Mouse (Mus musculus): ENCODE measurements around the gene Commd4.
A peak's percentile ranks its signal among the peaks of the same experiment; 100 is the strongest.
"Not testable (repeated sequence)": the region's sequence is repeated elsewhere in the genome, so short reads cannot be mapped to it uniquely, and the experiment has no call there.

The Commd4 gene

DNA sequence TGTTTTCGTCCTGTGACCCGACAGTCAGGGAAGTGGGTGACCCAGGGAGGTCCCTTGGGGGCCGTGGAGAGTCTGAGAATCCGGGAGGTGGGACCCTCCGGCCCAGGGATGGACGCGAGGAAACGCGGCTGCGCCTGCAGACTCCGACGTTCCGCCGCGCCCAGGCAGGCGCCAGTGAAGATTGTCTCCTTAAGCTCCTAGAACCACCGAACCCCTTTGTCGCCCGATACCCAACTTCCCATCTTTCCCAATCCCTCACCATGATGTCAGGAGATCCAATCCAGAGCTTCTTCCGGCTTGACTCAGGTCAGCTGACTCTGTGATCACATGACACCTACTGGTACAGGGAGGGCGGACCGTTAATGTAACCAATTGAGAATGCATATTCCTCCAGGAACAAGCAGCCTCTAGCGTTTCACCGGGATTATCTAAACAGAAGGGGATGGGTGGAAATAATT is at the start of gene Commd4:
Commd4 (minus strand) TSS at position 319 of the 458 bp plus-strand sequence.
- DNase-seq (ENCODE audit: low read depth) = peak; percentile 85

DNA sequence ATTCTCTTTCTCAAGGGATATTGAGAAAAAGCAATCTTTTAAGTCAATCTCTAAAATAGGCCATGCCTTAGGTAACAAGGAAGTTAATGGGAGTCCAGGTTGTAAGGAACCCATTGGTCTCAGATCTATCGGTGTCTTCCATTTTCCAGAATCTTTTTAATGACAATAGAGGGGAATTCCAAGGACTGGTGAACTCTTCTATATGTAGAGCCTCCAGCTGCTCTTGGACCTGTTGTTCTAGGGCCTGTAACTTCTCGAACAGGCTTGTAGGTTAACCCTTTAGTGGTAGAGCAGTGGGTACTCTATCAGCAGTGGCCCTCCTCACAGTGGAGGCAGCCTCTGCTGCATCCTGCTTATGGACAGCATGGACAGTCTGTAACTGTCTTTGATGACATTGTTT is 48.8 kb upstream of the Commd4 start:
- DNase-seq (ENCODE audit: low read depth) = no peak

DNA sequence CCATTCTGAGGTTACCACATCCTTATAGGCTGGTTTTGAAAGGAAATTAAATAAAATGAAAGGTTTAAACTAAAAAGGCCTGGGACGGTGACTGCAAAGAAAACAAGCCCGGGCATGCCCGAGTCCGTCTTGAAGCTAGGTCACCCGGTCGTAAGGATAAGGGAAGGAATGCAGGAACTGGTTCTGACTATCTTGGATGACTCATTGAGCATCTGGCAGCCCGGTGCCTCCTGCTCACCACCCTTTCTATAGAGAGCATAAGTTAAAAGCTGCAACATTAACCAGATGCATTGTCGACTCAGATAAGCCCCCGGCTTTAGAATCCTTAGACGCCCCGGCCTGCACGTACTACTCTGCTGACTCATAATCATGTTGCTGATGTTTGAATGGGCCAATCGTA is 45.4 kb upstream of the Commd4 start:
- not testable (repeated sequence) for DNase-seq (ENCODE audit: low read depth)

DNA sequence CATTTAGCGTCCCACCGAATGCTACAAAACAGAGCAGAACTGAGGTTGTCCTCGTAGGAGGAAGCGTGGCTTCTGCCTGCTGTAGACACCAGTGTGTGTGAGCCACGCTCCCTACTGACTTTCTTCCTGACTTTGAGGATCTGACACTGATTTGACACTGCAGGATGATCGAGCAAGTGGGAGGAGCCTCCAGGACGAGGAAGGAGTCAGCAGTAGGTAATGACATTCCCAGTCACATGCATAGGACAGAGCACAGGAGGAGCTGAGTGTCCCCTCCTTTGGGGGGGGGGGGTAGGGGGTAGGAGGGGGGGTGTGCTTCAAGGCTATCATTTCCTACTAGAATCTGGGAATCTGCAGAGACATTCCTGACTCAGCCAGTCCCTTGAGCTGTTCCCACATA is 44.9 kb upstream of the Commd4 start:
- no peak for DNase-seq (ENCODE audit: low read depth)

DNA sequence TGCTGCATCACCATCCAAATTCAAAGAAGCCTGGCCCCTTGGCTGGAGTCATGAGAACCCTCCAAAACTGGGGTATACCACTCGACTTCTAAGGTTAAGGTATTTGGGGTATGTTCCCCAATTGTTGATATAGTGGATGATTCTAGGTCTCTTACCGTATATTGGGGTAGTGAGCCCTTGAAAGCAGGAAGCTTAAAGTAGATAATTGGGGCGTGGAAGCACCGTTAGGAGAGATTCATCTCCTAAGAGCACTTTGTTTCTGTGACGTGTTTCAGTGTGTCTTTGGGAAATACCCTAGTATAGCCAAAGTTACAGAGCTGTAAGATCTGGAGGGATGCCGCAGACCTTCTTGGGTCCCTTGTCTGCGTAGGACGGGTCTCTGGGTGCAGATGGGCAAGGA is 39.3 kb upstream of the Commd4 start:
- no peak for DNase-seq (ENCODE audit: low read depth)

DNA sequence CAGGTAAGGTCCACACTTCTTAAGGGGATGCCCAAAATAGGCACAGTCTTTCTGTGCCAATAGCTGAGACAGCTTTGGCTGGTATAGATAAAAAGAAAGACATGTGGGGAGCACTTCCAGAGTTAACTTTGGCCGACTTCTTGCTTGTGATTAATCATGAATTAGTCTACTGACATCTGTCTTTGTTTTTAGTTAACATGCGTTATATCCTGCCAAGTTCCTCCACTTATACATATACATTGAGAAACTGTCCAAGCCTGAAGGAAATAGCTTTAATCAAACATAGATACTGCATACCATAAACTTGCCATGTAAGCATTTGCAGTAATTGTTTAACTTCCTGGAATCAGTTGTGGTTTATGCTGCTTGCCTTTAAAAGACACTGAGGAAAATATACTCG is 38.6 kb upstream of the Commd4 start:
- DNase-seq (ENCODE audit: low read depth) = no peak

DNA sequence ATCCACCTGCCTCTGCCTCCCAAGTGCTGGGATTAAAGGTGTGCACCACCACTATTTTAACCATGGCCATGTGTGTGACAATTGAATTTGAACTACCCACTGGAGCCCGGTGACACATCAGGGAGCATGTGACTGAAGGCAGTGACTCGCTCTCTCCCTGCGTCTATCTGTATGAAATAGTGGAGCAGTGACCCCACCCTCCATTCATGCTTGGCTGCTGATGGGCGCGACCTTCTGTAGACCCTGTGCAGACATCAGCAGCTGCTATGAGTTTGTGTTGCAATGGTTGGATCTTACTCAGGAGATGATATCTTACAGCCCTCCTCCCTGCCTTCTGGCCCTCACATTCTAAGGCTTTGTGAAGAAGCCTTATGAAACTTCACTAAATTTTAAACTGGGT is 10.3 kb upstream of the Commd4 start:
- DNase-seq (ENCODE audit: low read depth) = no peak

DNA sequence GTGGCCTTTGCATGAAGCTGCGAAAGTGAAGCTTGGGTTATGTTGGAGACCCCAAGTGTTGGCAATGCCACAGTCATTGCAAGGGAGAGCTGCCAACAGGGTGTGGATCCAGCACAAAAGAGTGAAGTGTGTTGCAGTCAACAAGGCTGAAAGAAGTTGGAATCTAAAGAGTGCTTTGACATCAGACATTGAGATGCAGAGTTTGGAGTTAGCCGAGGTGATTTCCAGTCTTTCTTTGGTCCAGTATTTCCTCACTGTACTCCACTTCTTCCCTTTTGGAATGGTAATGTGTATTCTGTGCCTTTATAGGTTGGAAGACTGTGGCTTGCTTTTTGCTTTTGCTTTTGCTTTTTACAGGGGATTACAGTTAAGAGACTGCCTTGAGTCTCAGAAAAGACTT is 8.0 kb upstream of the Commd4 start:
- no peak for DNase-seq (ENCODE audit: low read depth)

DNA sequence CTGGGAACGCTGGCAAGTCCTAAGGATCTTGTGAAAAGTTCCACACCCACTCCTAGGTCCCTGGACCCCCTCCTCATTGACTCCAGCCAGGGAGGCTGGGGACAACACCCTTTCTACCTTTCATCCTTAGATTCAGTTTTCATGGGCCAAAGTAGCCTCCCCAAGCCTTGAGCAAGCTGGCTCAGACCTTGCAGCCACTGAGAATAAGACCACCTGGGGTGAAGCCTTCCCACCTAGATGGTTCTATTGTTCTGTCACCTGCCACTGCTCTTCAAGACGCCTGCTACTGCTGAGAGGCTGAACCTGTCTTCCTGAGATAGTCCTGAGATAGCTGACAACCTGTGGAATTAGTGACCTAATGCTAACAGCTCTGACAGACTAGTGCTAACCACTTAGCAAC is 5.0 kb upstream of the Commd4 start:
- DNase-seq (ENCODE audit: low read depth) = no peak

DNA sequence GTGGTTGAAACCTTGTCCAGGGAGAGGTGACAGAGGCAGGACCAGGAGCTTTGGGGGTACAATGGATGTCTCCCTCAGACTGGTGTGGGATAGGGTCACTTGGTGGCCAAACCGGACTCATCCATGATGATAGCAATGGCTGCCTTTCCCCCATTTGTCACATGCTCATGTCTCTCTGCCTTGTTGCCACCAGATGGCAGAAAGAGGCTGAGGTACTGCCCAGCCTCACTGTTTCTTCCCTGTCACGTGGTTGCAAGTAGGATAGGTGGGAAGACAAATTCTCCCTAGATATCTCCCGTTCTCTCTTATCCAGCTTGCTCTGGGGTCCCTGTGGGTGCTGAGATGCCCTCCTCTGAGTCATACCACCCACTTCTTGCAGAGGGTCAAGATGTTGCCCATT is 4.4 kb upstream of the Commd4 start:
- DNase-seq (ENCODE audit: low read depth) = no peak

DNA sequence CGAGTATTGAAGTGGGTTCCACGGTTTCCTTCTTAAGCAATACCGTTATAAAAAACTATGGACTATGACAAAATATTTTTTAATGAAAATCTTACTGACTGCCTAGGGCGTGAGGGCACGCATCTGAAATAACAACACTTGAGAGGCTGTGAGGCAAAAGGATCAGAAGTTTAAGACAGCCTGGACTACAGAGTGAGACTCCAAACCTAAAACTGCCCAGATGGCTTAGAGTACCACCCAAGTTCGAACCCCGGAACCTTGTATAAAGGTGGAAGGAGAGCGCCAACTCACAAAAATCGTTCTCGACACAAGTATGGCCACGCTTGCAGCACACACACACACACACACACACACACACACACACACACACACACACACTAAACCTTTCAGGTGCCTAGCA is 375 bp upstream of the Commd4 start:
- no peak for DNase-seq (ENCODE audit: low read depth)

DNA sequence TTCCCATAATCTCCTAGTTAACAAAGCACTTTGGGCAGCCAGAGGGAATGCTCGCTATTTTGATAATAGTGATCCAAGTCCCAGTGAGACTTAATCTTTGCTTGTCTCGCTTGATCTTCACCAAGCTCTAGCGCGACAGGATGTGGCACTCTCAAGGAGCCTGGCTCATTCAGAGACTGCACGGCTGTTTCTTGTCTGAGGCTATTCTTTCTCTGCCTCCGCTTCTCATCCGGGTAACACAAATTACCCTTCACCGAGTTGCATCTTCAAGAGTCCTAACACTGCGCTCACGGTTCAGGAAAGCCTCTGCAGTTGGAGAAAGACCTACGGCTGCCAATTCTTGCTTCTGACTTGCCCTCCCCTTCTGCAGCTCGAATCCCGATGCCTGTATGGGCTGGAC is 632 bp downstream of the Commd4 start:
- no peak for DNase-seq (ENCODE audit: low read depth)

DNA sequence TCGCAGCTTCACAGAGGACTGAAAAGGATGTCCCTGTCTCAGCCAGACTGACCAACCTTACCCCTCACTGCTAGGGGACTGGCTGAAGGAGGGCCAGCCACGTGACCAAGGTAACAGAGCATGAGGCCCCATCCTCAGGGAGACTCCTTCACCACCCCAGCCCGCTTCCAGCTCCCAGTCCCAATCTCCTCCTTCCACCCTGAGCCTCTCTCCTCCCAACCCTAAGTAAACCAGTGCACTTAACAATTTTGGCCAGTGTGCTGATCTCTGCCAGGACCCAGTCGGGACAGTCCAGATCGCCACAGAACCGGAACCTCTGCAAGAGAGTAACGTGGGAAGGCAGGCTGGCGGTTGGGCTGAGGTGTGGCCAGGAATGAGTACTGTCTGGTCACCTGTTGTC is 1.3 kb downstream of the Commd4 start:
- no peak for DNase-seq (ENCODE audit: low read depth)

DNA sequence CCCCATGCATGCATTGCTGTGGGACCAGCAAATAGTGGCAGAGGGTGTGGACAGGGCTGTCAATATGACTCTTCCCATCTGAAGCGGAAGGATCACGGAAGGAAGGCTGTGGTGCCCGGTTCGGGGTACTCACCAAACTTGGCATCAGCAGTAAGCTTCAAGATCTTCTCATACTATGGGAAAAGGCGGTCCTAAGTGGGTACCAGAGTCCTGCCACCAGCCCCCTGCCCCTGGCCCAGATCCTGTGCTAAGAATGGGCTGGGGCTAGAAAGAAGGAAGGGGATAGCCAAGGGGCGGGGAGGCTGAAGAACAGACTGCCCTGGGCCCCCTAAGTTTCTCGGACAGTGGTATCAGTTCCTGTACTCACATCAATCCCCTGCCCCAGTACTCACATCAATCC is 1.7 kb downstream of the Commd4 start:
- no peak for DNase-seq (ENCODE audit: low read depth)

DNA sequence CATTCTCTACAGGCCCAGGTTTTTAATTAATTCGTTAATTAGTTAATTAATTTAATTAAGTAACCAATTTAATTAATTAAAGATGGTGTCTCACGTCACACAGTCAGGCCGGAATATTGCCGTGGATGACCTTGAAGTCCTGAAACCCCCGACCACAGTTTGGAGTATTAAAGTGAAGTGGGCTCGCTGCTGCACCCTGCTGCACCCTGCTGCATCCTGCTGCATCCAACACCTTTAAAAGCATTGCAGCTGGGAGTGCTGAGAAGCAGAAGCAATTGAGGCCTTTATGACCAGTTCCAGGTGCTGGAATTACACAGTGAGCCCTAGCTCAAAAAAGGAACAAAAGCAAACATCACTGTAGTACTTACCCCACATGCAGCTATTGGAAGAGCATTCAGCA is 5.8 kb downstream of the Commd4 start:
- no peak for DNase-seq (ENCODE audit: low read depth)

DNA sequence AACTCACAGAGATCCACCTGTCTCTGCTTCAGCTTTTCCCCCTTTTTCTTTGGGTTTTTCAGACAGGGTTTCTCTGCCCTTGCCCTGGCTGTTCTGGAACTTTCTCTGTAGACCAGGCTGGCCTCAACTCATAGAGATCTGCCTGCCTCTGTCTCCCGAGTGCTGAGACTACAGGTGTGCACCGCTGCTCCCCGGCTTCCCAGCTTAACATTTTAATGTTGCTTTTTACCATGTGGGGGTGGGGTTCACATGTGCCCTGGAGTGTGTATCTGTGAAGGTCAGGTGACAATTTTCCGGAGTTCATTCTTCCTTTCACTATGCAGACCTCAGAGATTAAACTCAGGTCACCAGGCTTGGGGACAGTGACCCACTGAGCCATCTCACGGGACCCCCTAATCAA is 7.9 kb downstream of the Commd4 start:
- DNase-seq (ENCODE audit: low read depth) = no peak

DNA sequence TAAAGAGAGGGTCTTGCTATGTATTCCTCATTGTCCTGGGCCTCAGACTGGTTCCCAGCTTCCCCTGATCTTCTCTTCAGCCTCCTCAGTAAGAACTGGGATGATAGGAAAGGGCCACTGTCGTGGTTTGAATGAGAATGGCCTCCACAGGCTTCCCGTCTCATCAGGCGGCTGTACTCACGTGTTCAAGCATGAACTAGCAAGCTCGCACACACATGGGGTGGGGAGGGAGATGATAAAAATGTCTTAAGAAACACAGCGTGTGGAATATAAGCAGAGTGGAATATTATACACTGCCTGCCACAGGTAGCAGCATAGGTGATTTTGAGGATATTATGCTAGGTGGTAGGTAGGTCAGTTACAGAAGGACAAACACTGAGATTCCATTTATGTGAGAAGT is 9.1 kb downstream of the Commd4 start:
- no peak for DNase-seq (ENCODE audit: low read depth)

DNA sequence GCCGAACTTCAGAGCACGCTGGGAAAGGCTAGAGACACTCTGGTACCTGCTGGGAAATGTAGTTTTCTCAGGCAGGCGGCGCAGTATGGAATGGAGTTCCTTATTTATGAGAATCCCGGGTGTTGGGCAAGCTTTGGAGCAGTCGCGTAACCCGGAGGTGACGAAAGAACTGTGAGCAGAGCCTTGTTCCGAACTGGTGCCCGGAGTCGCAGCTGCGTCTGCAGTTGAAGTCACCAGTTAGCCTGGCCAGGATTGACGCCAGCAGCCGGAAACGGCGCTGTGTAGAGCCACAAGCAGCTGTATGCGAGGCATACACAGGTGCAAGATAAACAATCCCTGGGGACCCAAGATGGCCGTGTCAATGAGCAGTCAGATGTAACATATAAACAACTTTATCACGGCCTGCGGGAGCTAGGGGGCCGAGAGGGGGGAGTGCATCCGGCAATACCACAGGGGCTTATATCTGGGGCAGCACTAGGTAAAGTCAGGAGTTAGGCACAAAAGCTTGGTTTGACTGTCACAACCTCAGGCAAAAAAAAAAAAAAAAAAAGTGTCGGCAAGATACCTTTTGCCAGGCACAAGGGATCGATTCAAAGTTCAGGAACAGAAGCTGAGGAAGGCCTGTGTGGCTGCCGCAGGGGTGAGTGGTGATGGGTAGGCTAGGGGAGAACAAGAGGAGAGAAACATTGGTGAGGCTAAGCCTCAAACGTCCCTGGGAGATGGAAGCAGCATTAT is 9.8 kb downstream of the Commd4 start, which contains the start of gene Neil1:
Neil1 (minus strand) TSS at position 162 of the 735 bp plus-strand sequence.
- DNase-seq (ENCODE audit: low read depth) = peak; percentile 65

DNA sequence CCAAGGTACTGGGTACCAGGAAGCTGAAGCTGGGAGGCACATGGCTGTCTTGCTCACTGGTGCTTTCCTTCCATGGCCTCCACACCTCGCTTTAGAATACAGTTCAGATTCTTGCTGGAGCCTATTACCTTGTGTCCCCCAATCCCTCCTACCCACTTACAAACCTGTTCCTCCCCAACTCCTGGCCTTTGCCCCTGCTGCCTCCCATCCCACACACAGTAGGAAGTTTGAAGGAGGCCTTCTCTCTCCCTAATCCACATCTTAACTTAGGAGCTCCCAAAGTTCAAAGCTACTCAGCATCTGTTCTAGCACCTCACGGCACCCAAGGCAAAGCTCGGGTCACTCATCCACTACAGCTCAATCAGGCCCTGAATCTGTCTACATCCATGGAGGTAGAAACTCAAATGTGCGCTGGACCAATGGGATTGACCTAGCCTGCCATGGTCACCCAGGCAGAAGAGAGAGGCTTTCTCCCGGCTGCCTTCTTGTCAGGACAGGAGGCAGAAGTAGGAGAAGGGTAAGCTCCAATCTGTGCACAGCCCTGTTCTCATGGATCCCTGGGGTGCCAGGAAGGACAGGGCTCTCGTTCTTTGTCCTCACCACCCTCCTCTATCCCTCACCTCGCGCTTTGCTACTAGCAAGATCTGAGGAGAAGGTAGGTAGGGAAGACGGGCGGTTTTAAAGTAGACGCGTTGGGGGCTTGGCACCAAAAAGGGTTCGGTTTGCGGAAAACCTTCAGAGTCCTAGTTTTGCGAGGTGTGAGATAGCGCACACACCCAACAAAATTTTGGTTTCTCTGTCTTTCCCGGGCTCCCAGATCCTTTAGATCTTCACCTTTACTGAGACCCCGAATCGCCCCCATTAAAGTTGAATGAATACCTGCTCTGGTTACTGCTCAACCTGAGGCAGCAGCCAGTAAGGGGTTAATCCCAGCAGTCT is 10.7 kb downstream of the Commd4 start:
- no peak for DNase-seq (ENCODE audit: low read depth)

DNA sequence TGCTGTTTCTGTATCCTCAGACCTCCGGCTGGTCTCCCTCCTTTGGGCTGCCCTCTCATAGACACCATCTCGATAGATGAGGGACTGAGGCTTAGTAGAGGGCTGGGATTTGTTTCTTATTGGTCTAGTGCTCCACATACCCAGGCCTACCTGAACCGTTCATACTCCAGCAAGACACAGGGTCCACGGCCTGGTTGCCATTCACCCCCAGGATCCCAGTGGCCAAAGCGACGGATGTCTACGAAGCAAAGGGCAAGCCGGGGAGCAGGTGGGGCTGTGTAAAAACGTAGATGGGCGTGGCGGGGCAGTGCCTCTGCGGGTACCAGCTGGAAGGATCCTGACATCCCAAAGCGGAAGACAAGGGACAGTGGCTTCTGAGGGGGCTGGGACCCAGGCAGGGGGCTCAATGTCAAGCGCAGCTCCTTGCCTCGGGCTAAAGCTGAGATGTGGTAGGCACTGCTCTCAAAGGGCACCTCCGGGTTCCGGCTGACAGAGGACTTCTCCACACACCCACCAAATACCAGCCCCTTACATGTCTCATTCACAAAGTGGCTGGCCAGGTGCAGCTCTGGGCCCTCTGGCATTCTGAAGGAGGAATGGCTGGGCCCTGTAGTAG is 11.6 kb downstream of the Commd4 start:
- DNase-seq (ENCODE audit: low read depth) = no peak

DNA sequence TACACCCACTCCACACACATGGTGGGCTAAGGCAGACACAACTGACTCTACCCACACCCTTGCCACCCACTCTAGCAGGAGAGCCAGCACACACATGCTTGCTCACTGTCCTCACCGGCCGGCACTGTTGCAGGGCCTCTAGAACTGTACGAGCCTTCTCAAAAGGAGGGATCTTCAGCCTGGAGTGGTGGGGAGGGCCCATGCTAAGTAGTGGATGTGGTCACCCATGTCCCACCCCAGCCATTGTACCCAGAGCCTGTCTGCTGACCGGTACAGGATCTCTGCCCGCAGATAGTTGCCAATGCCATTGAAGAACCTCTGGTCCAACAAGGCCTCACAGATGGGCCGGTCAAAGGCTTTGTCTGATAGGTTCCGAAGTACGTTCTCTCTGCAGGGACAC is 13.3 kb downstream of the Commd4 start:
- no peak for DNase-seq (ENCODE audit: low read depth)

DNA sequence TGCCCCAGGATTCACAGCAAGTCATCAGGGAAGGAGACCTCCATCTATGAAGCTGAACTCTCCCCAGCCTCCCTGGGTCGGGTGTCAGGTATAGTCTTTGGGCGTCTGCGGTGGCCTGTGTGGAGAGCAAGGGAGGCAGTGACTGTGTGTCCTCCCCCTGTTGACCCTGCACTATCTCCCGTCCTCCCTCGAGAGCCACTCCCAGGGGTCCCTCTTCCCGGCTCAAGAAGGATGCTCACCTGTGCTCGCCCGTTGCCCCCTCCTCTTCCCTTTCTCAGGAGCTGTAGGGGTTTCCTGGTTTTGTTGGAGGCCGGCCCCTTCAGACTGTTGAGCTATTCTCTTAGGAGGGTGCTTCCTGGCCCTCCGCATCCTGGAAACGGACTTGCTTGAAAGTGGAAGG is 14.9 kb downstream of the Commd4 start:
- no peak for DNase-seq (ENCODE audit: low read depth)
